Mouse (Mus musculus) stomach, postnatal 0 days (tissue): ENCODE measurements around the gene Rnf126.

Source experiments
- CTCF ChIP-seq: IDR thresholded peaks from 2 replicates; pipeline ENCODE4 v1.5.1; 2016; ENCODE audit warnings: antibody characterized with exemption, low read depth, mild to moderate bottlenecking, moderate library complexity
- EP300 ChIP-seq: optimal IDR thresholded peaks from 2 replicates; pipeline ENCODE3; 2016; ENCODE audit warnings: antibody characterized with exemption

- TF ChIP-seq CTCF = no peak
- TF ChIP-seq EP300 = no peak
Observed at GRCm38 (mm10) chr10:79743161-79743560, 23.6 kb downstream of the Rnf126 start.
